Mouse (Mus musculus) liver, embryonic 18 days (tissue): ENCODE measurements around the gene Ticam1. TPM values are rescaled to one million over a fixed set of nuclear protein-coding genes. Genes with fewer than 3 reads are reported as not detected.

Experiments used
- polyA plus RNA-seq: library from polyadenylated mRNA; depleted of rRNA; stranded (reverse); fragments of >200 nt; gene quantifications from 2 replicates; pipeline ENCODE4 v1.2.3, GENCODE M21; 2012; rRNA removed

Gene Ticam1
- 6.8 and 8.0 TPM in 2 replicates for polyA plus RNA-seq

GRCm38 (mm10) chr17:56276643-56277566 lies at the start of gene Ticam1:
Ticam1 (minus strand) TSS chr17:56276786.

GRCm38 (mm10) chr17:56325450-56326152 lies 49.0 kb upstream of the Ticam1 start, which contains the start of gene Kdm4b:
Kdm4b (plus strand) TSS chr17:56326062.

GRCm38 (mm10) chr17:56303160-56303846 lies 26.7 kb upstream of the Ticam1 start, which contains the start of gene Uhrf1:
Uhrf1 (plus strand) TSS chr17:56303321.

GRCm38 (mm10) chr17:56300186-56300585 lies 23.6 kb upstream of the Ticam1 start, which contains the start of gene Arrdc5:
Arrdc5 (minus strand) TSS chr17:56300286.

GRCm38 (mm10) chr17:56292531-56293222 lies 16.1 kb upstream of the Ticam1 start, which contains the start of gene Plin3:
Plin3 (minus strand) TSS chr17:56292873.

GRCm38 (mm10) chr17:56256239-56256881 lies 20.2 kb downstream of the Ticam1 start, which contains the start of gene Fem1a:
Fem1a (plus strand) TSS chr17:56256810.

Other genes starting within 250 kb of the Ticam1 start
- 36.6 and 39.4 TPM in 2 replicates for gene Sh3gl1, start 240.2 kb downstream of the Ticam1 start, polyA plus RNA-seq
- gene Chaf1a, start 236.3 kb downstream of the Ticam1 start, polyA plus RNA-seq: 6.3 and 6.8 TPM in 2 replicates
- 16.2 and 18.5 TPM in 2 replicates for gene Ubxn6, start 201.8 kb downstream of the Ticam1 start, polyA plus RNA-seq
- 21.8 and 24.8 TPM in 2 replicates for gene Hdgfl2, start 197.2 kb downstream of the Ticam1 start, polyA plus RNA-seq
- gene Plin4, start 167.0 kb downstream of the Ticam1 start, polyA plus RNA-seq: 1.8 and 2.7 TPM in 2 replicates
- 30.3 and 41.4 TPM in 2 replicates for gene Plin5, start 159.2 kb downstream of the Ticam1 start, polyA plus RNA-seq
- 27.0 and 30.1 TPM in 2 replicates for gene Lrg1, start 154.8 kb downstream of the Ticam1 start, polyA plus RNA-seq
- gene Sema6b, start 136.4 kb downstream of the Ticam1 start, polyA plus RNA-seq: 3.1 and 4.3 TPM in 2 replicates
- gene Tnfaip8l1, start 114.3 kb downstream of the Ticam1 start, polyA plus RNA-seq: 2.3 and 2.7 TPM in 2 replicates
- gene Mydgf, start 92.9 kb downstream of the Ticam1 start, polyA plus RNA-seq: 55.4 and 56.7 TPM in 2 replicates
- 16.5 and 19.1 TPM in 2 replicates for gene Dpp9, start 57.9 kb downstream of the Ticam1 start, polyA plus RNA-seq
- gene Fem1a, start 20.0 kb downstream of the Ticam1 start, polyA plus RNA-seq: 5.1 and 5.5 TPM in 2 replicates
- 13.8 and 16.0 TPM in 2 replicates for gene Plin3, start 16.1 kb upstream of the Ticam1 start, polyA plus RNA-seq
- gene Arrdc5, start 23.5 kb upstream of the Ticam1 start, polyA plus RNA-seq: not detected in 2 replicates
- 33.6 and 34.3 TPM in 2 replicates for gene Uhrf1, start 26.5 kb upstream of the Ticam1 start, polyA plus RNA-seq
- gene Kdm4b, start 49.3 kb upstream of the Ticam1 start, polyA plus RNA-seq: 5.8 and 6.7 TPM in 2 replicates
- 15.9 and 17.3 TPM in 2 replicates for gene Ptprs, start 199.7 kb upstream of the Ticam1 start, polyA plus RNA-seq
- not detected in 2 replicates for gene Znrf4, start 235.6 kb upstream of the Ticam1 start, polyA plus RNA-seq